Mouse (Mus musculus) frontal cortex, postnatal 36 days (tissue): ENCODE measurements at regions not wholly inside any gene's neighbourhood (a gene's known extent, or its start where the extent isn't known, plus 50 kb on each side); places are given as distances from the start of the nearest gene placed in this dataset.

ENCODE experiments used
- DNase-seq, 2 experiments: peaks; one replicate each; pipeline ENCODE4 v3.0.0; 2022; ENCODE audit warnings: low spot score in 2 of 2

- DNase-seq: no peak
Measured at GRCm38 (mm10) chr2:117399487-117399886, 56.7 kb upstream of the Rasgrp1 start.

GRCm38 (mm10) chr2:117403425-117404175 is 60.8 kb upstream of the Rasgrp1 start:
- no peak for DNase-seq

GRCm38 (mm10) chr2:117405453-117405852 is 62.7 kb upstream of the Rasgrp1 start:
- no peak for DNase-seq

- no peak for DNase-seq
Measured at GRCm38 (mm10) chr2:117408241-117408640, 65.4 kb upstream of the Rasgrp1 start.

GRCm38 (mm10) chr2:117412045-117412606 is 69.3 kb upstream of the Rasgrp1 start:
- DNase-seq: peak in 1 of 2 experiments; percentile 48

- DNase-seq: peak in 1 of 2 experiments; percentile 65
Measured at GRCm38 (mm10) chr2:117417229-117417970, 74.6 kb upstream of the Rasgrp1 start.

GRCm38 (mm10) chr2:117418121-117418615 is 75.4 kb upstream of the Rasgrp1 start:
- DNase-seq: no peak

- DNase-seq: no peak
Measured at GRCm38 (mm10) chr2:117418711-117419110, 75.9 kb upstream of the Rasgrp1 start.

- no peak for DNase-seq
Measured at GRCm38 (mm10) chr2:117421376-117421775, 78.6 kb upstream of the Rasgrp1 start.

GRCm38 (mm10) chr2:117422756-117423155 is 80.0 kb upstream of the Rasgrp1 start:
- DNase-seq: no peak

GRCm38 (mm10) chr2:117429205-117429604 is 86.4 kb upstream of the Rasgrp1 start:
- DNase-seq: no peak

GRCm38 (mm10) chr2:117432010-117432409 is 89.2 kb upstream of the Rasgrp1 start:
- peak; percentile 79 to 84 for DNase-seq

GRCm38 (mm10) chr2:117432923-117433322 is 90.1 kb upstream of the Rasgrp1 start:
- DNase-seq: no peak

GRCm38 (mm10) chr2:117433482-117433881 is 90.7 kb upstream of the Rasgrp1 start:
- no peak for DNase-seq

GRCm38 (mm10) chr2:117438079-117438478 is 95.3 kb upstream of the Rasgrp1 start:
- DNase-seq: no peak

GRCm38 (mm10) chr2:117438586-117439371 is 96.0 kb upstream of the Rasgrp1 start:
- DNase-seq: peak; percentile 85 to 93

- DNase-seq: no peak
Measured at GRCm38 (mm10) chr2:117439372-117440183, 96.8 kb upstream of the Rasgrp1 start.

- DNase-seq: no peak
Measured at GRCm38 (mm10) chr2:117440801-117441281, 98.0 kb upstream of the Rasgrp1 start.

GRCm38 (mm10) chr2:117442862-117443261 is 100.1 kb upstream of the Rasgrp1 start:
- no peak for DNase-seq

- DNase-seq: no peak
Measured at GRCm38 (mm10) chr2:117444671-117445070, 101.9 kb upstream of the Rasgrp1 start.

- no peak for DNase-seq
Measured at GRCm38 (mm10) chr2:117446876-117447275, 104.1 kb upstream of the Rasgrp1 start.
